Comparison of ENCODE assay signal across 31 mouse cellular contexts in genomic region chr11:22747406-22747805, GRCm38 (mm10).
"Had no signal": no experiment of that assay in that cellular context is flagged by ENCODE, and none has a peak within 500 bp of the region (broad histone marks: within the 10 kb centered on the region; RNA-seq: fewer than 3 reads in every experiment).

No protein-coding gene starts in this region.

- H3K4me3 ChIP-seq: limb, embryonic 10.5 days; limb, embryonic 12.5 days; limb, embryonic 13.5 days; limb, embryonic 15.5 days; liver, embryonic 12.5 days; liver, embryonic 13.5 days; liver, embryonic 15.5 days; lung, embryonic 15.5 days; megakaryocyte, embryonic 14.5 days; midbrain, embryonic 12.5 days; midbrain, embryonic 13.5 days; midbrain, embryonic 15.5 days; myocyte; neural tube, embryonic 12.5 days; neural tube, embryonic 13.5 days had no signal

- H3K4me1 ChIP-seq: limb, embryonic 10.5 days; limb, embryonic 12.5 days; limb, embryonic 13.5 days; limb, embryonic 15.5 days; liver, embryonic 12.5 days; liver, embryonic 13.5 days; liver, embryonic 15.5 days; lung, embryonic 15.5 days; midbrain, embryonic 15.5 days; neural tube, embryonic 12.5 days; neural tube, embryonic 13.5 days had no signal

- H3K27me3 ChIP-seq: limb, embryonic 12.5 days; limb, embryonic 13.5 days; limb, embryonic 15.5 days; liver, embryonic 12.5 days; liver, embryonic 13.5 days; liver, embryonic 15.5 days; lung, embryonic 15.5 days; megakaryocyte, embryonic 14.5 days; midbrain, embryonic 12.5 days; midbrain, embryonic 13.5 days; midbrain, embryonic 15.5 days; neural tube, embryonic 12.5 days; neural tube, embryonic 13.5 days had no signal

- H3K9me3 ChIP-seq: limb, embryonic 10.5 days; limb, embryonic 15.5 days; liver, embryonic 13.5 days; liver, embryonic 15.5 days; lung, embryonic 15.5 days; midbrain, embryonic 15.5 days had no signal

- H3K27ac ChIP-seq: limb, embryonic 10.5 days; limb, embryonic 12.5 days; limb, embryonic 13.5 days; limb, embryonic 15.5 days; liver, embryonic 12.5 days; liver, embryonic 13.5 days; liver, embryonic 14.5 days; liver, embryonic 15.5 days; lung, embryonic 15.5 days; macrophage; midbrain, embryonic 12.5 days; midbrain, embryonic 13.5 days; midbrain, embryonic 15.5 days; neural tube, embryonic 12.5 days; neural tube, embryonic 13.5 days had no signal

- DNase-seq: left cerebral cortex, postnatal 4 days; liver; liver, embryonic 13.5 days; liver, postnatal 0 days; lung, adult 18-20 months; lung, adult 2 months; lung, embryonic 14.5 days; lung, postnatal 14 days; lung, postnatal 36 days; lung, postnatal 4 days; midbrain, embryonic 14.5 days had no signal

- H3K9ac ChIP-seq: limb, embryonic 12.5 days; limb, embryonic 13.5 days; limb, embryonic 15.5 days; liver, embryonic 12.5 days; liver, embryonic 13.5 days; liver, embryonic 14.5 days; liver, embryonic 15.5 days; liver, postnatal 0 days; lung, embryonic 14.5 days; lung, embryonic 15.5 days; midbrain, embryonic 12.5 days; midbrain, embryonic 13.5 days; midbrain, embryonic 15.5 days; neural tube, embryonic 12.5 days; neural tube, embryonic 13.5 days had no signal

- ATAC-seq: liver, embryonic 12.5 days; liver, postnatal 0 days; lung, postnatal 0 days; midbrain, embryonic 13.5 days; midbrain, embryonic 15.5 days; midbrain, embryonic 16.5 days had no signal

- H3K36me3 ChIP-seq: limb, embryonic 10.5 days; limb, embryonic 12.5 days; limb, embryonic 13.5 days; limb, embryonic 15.5 days; liver, embryonic 12.5 days; liver, embryonic 13.5 days; liver, embryonic 15.5 days; lung, embryonic 15.5 days; midbrain, embryonic 12.5 days; midbrain, embryonic 13.5 days; midbrain, embryonic 15.5 days; neural tube, embryonic 12.5 days; neural tube, embryonic 13.5 days had no signal

- H3K4me2 ChIP-seq: limb, embryonic 12.5 days; limb, embryonic 13.5 days; limb, embryonic 15.5 days; liver, embryonic 11.5 days; liver, embryonic 12.5 days; liver, embryonic 13.5 days; liver, embryonic 15.5 days; lung, embryonic 14.5 days; lung, embryonic 15.5 days; midbrain, embryonic 11.5 days; midbrain, embryonic 12.5 days; midbrain, embryonic 13.5 days; midbrain, embryonic 15.5 days; neural tube, embryonic 12.5 days; neural tube, embryonic 13.5 days had no signal
